Mouse (Mus musculus): Measurements from ENCODE around the gene Otulinl.

- TF ChIP-seq CTCF (IDR thresholded peaks at IDR 0.05; ENCODE audit: control insufficient read depth, insufficient read depth, low read length) (no peak), POLR2A (IDR thresholded peaks at IDR 0.05; ENCODE audit: borderline replicate concordance, control insufficient read depth, low read depth, low read length) (no peak)
Measured at GRCm38 (mm10) chr15:27664126-27664525, 17.3 kb downstream of the Otulinl start.
